Mouse (Mus musculus) ES-E14 (cell line): ENCODE measurements around the gene Rgma.

Experiments used
- CHD2 ChIP-seq: IDR thresholded peaks from 2 replicates; pipeline ENCODE4 v1.6.1; 2014; ENCODE audit warnings: mild to moderate bottlenecking, low read depth, low read length, inconsistent platforms
- HCFC1 ChIP-seq: IDR thresholded peaks from 2 replicates; pipeline ENCODE4 v1.6.1; 2012; ENCODE audit warnings: low read length, inconsistent platforms, borderline replicate concordance; ENCODE audit not compliant: insufficient read depth
- ZC3H11A ChIP-seq: IDR thresholded peaks from 2 replicates; pipeline ENCODE4 v1.6.1; 2012; ENCODE audit warnings: low read depth, mild to moderate bottlenecking, inconsistent platforms, low read length, borderline replicate concordance
- ZNF384 ChIP-seq: IDR thresholded peaks from 2 replicates; pipeline ENCODE4 v1.6.1; 2012; ENCODE audit warnings: low read depth, low read length, inconsistent platforms

DNA sequence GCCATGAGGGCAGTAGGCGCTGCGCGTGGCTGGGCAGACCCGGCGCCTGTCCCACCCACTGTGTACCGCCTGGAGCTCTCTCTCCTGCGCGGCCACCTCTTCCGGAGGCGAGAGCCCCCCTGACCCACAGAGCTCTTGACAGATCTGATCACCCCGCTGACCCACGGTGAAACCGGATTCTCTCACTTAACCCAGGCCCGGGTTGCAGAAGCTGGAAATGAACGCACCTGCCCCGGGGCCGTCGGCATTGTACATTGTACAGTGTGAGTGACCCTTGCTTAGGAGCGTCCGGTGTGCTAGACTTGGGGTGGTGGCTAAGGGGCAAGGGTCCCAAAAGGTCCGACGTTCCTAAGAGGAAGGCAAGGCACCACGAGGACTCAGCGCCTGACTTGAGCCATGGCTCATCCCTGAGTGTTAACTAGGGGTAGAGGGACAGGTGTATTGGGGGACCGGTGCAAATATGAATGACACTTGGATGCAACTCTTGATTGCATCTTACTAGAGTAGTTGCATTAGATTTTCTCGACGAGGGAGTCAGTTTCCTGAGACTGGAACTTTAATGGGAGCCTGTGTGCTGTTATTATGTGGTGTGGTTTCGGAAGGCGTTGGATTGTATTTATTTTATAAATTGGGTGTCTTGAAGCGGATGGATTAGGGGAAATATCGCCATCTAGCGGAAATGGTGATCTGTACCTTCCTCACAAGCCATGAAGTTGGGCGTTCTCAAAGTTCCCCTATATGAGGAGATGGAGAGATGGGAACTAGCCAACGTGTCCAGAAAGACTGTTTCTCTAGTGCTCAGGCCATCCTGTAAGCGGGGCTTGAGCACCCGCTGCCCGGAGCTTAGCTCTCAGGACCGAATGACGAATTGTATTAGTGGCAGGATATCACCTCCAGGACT lies 1.0 kb downstream of the Rgma start:
- TF ChIP-seq HCFC1 (no peak), ZNF384 (no peak), CHD2 (no peak), ZC3H11A (peak; percentile 76)
